Mouse (Mus musculus): ENCODE results near the gene Lamc1.
"Not testable (repeated sequence)": the region's sequence is repeated elsewhere in the genome, so short reads cannot be mapped to it uniquely, and the experiment has no call there.

- not testable (repeated sequence) for TF ChIP-seq POLR2A (IDR thresholded peaks at IDR 0.05; ENCODE audit: extremely low read depth, insufficient read depth, low read length); CTCF (IDR thresholded peaks at IDR 0.05; ENCODE audit: low read depth, low read length)
Measured at GRCm38 (mm10) chr1:153297774-153298363, 34.7 kb downstream of the Lamc1 start.
